Mouse (Mus musculus): Measurements from ENCODE around the gene Mkln1.

The Mkln1 gene

GRCm38 (mm10) chr6:31398431-31399205, at the start of gene Mkln1:
Mkln1 (plus strand) TSS chr6:31398735.
- peak; percentile 89 for DNase-seq

- peak; percentile 45 for DNase-seq
Measured at GRCm38 (mm10) chr6:31356444-31357191, 41.9 kb upstream of the Mkln1 start.

GRCm38 (mm10) chr6:31357286-31357685, 41.2 kb upstream of the Mkln1 start:
- DNase-seq = peak; percentile 80

- DNase-seq = no peak
Measured at GRCm38 (mm10) chr6:31362617-31363016, 35.9 kb upstream of the Mkln1 start.

- no peak for DNase-seq
Measured at GRCm38 (mm10) chr6:31364399-31364798, 34.1 kb upstream of the Mkln1 start.

- no peak for DNase-seq
Measured at GRCm38 (mm10) chr6:31367947-31368346, 30.6 kb upstream of the Mkln1 start.

GRCm38 (mm10) chr6:31368559-31368958, 30.0 kb upstream of the Mkln1 start:
- no peak for DNase-seq

- DNase-seq = no peak
Measured at GRCm38 (mm10) chr6:31369875-31370274, 28.7 kb upstream of the Mkln1 start.

GRCm38 (mm10) chr6:31370550-31371061, 27.9 kb upstream of the Mkln1 start:
- DNase-seq = no peak

- DNase-seq = no peak
Measured at GRCm38 (mm10) chr6:31371140-31371539, 27.4 kb upstream of the Mkln1 start.

- no peak for DNase-seq
Measured at GRCm38 (mm10) chr6:31372620-31373019, 25.9 kb upstream of the Mkln1 start.

- DNase-seq = no peak
Measured at GRCm38 (mm10) chr6:31373084-31373673, 25.4 kb upstream of the Mkln1 start.

GRCm38 (mm10) chr6:31382989-31383388, 15.5 kb upstream of the Mkln1 start:
- DNase-seq = no peak

- no peak for DNase-seq
Measured at GRCm38 (mm10) chr6:31384794-31385193, 13.7 kb upstream of the Mkln1 start.

GRCm38 (mm10) chr6:31385281-31386145, 13.0 kb upstream of the Mkln1 start:
- no peak for DNase-seq

GRCm38 (mm10) chr6:31389716-31390115, 8.8 kb upstream of the Mkln1 start:
- DNase-seq = no peak

GRCm38 (mm10) chr6:31390243-31390981, 8.1 kb upstream of the Mkln1 start:
- DNase-seq = no peak

- DNase-seq = no peak
Measured at GRCm38 (mm10) chr6:31392871-31393270, 5.7 kb upstream of the Mkln1 start.

- no peak for DNase-seq
Measured at GRCm38 (mm10) chr6:31396118-31396517, 2.4 kb upstream of the Mkln1 start.

- DNase-seq = no peak
Measured at GRCm38 (mm10) chr6:31397308-31397707, 1.2 kb upstream of the Mkln1 start.

- peak; percentile 12 for DNase-seq
Measured at GRCm38 (mm10) chr6:31397775-31398430, 632 bp upstream of the Mkln1 start.
